Mouse (Mus musculus): Measurements from ENCODE around the gene Scn8a. TPM values are rescaled to one million over a fixed set of nuclear protein-coding genes. Genes with fewer than 3 reads are reported as not detected.

The Scn8a gene
- total RNA-seq, 2 experiments from 2014 or later: 0.50 to 0.83 TPM

DNA sequence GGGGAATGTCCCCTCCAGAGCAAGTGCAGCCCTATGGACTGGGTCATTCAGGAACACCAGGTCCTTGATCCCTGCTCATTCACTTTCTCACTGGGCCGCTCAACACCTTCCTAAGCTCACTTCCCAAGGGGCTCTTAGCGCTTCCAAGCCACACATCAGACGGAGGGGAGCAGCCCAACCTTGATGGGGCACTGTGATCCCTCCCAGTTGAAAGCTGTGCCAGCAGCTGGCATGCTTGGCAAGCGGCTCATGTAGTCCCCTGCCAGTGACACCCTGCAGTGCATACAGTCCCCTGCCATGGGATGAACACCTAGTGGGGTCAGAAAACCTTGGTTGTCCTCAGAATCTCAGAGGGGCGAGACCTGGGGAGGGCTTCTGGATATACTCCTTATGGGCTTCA lies 204.4 kb downstream of the Scn8a start:
- no peak for DNase-seq

DNA sequence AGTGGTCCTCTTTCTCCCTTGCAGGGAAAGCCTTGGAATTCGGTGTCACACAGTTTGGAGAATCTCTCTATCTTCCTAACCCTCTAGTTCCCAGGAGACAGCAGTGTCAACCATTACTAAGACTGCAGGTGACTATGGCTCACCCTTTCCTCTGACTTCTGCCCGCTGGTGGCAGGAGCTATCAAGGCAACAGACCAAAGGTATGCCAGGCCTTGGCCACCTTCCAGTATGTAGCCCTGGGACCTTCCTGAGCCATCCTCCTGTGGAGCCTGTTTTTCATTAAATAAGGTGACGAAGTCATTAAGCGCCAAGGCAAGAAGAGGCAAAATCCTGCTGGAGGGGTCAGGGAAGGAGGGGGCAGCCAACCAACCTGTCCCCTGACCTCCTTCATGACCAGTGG lies 205.5 kb downstream of the Scn8a start:
- DNase-seq: no peak

DNA sequence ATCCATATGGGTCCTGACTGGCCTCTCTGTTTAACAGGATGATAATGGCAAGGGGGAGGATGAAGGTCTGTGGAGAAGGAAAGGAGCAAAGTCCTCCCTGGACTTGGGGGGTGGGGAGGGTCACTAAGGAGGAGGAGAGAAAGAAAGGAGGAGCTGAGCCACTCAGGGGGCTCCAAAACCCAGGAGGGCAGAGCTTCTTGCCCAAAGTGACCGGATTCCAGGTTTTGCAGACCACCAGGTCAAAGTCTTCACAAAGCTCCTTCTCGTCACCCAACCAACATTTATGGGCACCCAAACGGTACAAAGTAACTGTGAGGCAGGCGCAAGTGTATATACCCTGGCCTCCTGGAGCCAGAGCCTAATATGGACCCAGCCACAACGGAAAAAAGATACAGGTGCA lies 206.0 kb downstream of the Scn8a start:
- no peak for DNase-seq

DNA sequence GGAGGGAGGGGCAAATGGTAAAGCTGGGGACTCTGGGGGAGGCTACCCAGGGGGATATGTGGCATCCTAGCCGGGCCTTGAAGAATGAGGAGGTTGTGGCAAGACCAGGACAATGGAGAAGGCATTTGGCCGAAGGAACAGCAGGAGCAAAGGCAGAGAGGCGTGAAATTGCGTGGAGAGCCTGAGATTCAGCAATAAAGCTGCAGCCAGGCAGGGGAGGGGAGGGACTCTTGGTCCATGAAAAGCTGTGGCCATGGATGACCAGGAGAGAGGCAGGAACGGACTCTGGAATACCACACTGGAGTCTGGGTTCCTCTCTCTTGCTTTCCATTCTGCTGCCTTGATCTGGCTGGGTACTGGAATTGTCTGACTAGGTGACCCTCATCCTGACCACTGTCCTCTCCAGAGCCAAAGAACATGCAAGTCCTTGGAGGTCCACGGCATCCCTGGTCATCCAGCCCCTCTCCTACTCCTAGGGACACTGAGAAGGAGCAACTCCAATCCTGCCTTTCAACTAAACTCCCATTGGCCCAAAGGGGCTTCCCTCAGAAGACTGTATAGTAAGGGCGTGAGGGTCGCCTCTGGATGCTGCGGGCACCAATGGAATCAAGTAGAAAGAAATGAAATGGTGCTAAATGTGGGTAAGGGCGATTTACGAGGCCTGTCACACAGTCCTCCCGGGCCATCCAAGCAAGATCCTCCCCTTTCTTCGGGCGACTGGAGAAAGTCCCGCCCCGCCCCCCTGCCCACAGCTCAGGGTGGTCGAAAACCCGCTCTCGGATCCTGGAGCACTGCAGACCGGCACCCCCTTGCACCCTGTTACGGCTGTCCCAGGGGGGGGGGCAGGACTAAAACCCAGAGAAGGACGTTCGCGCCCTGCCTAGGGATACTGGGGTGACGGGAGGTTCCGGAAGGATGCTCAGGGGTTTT lies 206.7 kb downstream of the Scn8a start:
- no peak for DNase-seq

DNA sequence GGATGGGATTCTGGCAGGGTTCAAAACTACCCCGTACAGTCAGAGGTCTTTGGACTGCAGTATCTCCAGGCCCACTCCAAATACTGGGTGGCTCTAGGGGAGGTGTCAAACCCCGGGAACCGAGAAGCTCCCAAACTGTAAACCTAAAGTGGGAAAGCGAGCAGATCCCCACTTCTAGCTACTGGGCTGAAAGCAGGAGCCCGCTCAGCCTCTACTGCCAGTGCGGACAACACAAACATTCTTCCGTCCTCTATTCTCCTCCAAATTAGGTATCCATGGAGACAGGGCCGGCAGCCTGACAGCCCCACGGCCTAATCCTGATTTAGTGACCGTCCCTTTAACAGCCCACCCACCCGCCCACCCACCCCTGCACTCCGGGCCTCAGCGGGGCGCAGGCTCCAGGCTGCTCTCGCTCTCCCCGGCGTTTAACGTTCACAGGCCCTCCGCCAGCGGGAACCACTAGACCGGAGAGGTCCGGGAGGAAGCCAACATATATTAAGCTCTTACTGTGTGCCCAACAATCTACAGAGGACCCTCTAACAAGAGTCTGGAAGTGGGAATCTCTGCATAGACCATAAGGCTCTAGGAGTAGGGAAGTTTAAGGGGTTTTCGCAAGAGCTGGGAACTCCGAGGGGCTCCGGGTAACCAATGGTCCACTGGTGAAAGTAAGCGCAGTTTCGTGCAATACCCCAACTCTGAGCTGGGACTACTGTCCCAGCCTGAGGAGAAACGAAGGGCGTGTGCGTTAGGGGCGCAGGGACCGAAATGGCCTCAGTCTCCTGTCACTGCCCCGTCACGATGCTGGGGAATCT lies 207.5 kb downstream of the Scn8a start:
- no peak for DNase-seq

DNA sequence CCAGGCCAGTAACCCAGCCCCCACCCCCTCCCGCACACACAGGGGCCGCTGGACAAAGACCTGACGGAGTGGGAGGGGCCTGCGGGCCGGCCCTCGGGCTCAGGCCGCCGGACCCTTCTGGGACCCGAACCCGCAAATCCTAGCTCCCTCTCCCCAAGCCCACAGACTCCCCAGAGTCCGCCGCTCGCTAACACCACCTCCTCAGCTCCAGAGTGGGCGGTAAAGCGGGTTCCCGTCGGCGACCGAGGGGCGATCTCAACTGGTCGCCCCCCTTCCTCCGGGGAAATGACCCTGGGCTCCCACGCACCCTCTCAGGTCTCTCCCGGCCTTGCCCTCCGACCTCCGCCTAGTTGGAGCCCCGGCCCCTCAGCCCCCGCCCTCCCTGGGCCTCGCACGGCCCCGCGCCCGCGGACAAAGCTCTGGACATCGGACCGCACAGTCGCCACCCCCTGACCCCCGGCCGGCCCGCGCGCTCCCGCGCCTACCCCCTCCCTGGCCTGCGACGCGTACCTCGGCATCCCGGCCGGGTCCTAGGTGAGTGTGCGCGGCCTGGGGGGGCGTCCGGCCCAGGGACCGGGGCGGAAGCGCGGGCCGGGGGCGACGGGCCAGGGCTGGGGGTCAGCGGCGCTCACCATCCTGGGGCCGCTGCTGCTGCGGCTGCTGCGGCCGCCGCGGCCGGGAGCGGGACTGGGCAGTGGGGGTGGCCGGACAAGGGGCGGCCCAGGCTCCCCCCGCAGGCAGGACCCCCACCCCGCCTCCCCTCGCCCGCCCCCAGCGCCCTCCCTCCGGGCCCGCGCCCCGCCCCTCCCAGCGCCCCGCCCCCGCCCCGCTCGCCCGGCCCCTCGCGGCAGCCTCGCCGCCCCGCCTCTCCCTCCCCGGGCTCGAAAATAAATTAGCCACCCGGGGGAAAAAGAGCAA lies 208.4 kb downstream of the Scn8a start, which contains the start of gene Fignl2:
Gene Fignl2, minus strand, starts transcription at position 755 of the 918 bp plus-strand sequence.
- DNase-seq: peak; percentile 46

DNA sequence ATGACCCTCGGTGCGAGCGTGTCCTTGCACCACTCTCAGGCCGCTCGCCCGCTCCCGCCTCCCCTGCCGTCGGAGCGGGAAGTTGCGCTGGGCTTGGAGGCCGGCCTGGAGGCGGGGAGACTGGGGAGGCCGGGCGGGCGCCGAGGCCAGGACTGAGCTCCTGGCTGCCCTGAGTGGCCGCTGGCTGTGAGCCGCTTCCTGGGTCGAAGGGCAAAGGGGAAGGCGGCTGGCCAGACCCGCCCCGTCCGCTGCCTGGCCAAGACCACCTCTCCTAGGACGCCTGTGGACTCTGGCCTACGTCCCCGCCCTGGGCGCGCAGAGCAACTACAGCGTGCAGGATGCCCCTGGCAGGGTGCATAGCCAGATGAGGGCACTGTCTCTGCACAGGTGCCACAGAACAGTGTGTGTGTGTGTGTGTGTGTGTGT lies 209.1 kb downstream of the Scn8a start:
- peak; percentile 85 for DNase-seq

DNA sequence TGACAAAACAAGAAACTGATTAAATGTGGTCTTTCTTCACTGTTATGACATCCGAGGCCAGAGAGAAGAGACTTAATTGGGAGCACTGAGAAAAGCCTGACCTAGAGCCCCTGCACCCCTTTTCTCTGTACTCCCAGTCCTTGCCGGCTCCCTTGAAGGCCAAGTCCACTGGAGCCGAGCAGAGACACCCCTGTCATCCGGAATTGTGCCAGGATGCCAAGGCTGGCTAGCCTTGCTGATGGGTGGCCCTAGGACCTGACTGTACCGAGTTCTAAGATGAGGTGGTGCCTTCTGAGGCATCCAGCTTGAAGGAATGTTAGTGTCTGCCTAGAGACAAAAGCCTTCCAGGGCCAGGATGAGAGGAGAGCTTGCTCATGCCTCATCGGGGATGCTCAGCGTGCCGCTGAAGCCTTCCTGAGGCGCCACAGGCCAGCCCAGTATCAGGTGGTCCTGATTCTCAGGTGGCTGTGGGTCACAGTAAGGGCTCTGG lies 210.4 kb downstream of the Scn8a start:
- no peak for DNase-seq

DNA sequence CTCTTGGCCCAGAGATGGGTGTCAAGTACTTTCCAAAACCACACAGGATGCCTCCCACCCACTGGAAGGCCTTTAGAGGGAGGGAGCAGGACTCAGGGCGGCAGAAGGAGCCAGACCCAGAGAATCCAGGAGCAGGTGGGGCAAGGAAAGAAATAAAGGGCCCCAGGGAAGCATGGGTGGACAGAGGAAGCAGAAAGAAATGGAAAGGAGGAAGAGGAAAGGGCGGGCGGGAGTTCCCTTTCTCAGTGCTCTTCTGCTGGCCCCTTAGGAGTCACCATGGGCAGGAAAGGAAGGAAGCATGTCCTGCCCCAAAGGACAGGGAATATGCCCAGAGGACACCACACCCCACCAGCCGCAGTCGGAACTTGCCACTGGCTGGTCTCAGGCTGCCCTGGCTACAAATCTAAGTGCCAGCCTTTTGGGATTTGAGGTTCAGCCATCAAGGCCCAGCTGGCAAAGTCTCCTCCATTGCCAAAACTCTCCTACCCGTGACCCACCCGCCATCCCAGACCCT lies 211.4 kb downstream of the Scn8a start:
- DNase-seq: no peak

DNA sequence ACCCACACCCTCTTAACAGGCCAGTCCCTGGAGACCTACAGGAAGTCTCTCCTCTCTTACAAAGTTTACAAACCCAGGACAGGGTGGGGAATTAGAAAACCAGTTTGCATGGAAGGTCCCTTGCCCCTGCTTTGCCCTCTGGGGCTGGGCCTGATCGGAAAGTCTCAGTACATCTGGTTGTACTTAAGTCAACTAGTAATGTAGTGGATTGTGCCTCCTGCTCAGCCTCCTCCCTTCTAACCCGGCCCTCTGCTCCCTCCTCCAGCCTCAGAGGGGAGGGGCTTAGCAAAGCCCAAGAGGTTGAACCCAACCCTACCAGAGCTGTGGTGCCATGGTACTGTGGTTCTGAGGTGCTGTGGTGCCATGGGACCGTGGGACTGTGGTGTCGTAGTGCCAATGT lies 212.6 kb downstream of the Scn8a start:
- no peak for DNase-seq

DNA sequence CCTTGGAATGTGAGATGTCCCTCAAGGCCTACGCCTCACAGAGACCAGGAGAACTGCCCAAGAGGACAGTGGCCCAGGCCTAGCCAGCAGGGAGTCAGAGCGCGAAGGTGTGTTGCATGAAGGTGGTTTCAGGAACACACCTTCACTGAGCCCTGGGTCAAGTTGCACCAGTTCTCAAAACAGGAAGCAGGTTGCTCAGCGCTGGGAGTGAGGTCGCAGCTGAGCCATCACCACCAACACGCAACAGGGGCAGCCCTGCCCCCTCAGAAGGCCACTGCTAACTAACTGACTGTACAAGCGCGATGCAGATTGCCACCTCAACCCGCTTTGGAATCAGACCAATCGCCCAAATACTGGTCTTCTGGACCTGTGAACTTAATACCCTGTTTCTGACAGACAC lies 214.8 kb downstream of the Scn8a start:
- DNase-seq: no peak

DNA sequence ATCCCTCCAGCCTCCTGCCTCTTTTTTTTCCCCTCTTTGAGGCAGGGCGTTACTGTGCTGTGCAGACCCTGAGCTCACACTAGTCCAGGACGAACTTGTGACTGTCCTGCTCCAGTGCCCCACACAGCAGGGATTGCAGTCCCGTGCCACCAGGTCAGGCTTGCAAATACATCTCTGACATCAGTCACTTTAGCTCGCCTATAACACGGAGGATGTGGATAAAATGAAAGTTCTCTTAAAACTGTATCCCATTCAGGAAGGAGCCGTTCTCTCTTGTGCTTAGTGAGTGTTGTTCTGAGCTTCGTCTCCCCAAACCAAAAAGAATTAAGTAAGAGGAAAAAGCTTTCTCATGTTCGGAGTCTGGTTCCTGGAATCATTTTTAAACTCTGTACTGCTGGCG lies 216.8 kb downstream of the Scn8a start:
- no peak for DNase-seq

DNA sequence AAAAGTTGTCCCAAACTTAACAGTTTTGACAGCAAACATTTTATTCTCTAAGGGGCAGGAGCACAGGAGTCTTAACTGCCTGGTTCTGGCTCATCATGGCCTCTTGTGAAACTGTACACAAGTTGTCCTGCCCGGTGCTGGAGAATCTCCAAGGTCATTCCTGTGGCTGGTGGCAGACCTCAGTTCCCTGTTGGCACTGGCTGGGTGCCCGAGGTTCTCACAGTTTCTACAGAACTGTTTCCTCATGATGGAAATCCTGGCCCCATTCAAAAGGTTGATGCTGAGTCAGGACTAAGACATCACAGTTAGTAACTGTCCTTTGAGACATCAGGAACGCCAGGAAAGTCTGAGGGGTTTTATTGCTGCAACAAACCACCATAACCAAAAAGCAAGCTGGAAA lies 217.3 kb downstream of the Scn8a start:
- peak; percentile 36 for DNase-seq

DNA sequence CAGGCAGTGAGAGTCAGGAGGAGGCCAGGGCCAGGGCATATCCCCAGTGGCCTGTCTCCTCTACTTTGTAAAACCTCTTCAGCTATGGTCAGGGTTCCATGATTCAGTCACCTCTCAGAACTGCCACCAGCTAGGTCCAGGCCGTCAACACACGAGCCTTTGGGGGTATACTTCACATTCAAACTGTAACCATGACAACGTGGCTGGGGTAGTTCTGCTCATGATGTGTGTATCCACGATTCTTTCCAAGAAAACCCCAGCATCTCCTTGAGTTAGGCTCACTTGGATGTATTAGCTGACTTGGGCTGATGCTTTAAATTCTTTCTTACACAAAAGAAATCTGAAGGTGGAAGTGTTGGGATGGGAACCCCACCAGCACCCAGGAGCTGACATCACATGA lies 218.6 kb downstream of the Scn8a start:
- no peak for DNase-seq

DNA sequence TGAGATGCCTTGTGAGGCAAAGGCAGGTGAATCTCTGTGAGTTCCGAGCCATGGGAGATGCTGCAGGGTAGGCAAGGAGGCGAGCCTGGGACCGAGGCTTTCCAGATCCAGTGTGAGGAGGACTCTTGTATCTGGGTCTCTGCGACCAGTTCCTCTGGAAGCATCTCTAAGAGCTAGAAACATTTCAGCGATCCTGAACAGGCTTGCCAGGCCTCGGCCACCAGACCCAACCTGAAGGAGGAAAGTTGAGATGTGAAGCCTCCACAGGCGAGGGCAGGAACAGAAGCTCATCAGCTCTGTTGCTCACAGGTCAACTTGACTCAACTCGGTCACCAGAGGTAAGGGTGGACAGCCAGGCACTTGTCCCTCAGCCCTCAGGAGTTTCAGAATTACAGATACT lies 221.9 kb downstream of the Scn8a start:
- DNase-seq: no peak

DNA sequence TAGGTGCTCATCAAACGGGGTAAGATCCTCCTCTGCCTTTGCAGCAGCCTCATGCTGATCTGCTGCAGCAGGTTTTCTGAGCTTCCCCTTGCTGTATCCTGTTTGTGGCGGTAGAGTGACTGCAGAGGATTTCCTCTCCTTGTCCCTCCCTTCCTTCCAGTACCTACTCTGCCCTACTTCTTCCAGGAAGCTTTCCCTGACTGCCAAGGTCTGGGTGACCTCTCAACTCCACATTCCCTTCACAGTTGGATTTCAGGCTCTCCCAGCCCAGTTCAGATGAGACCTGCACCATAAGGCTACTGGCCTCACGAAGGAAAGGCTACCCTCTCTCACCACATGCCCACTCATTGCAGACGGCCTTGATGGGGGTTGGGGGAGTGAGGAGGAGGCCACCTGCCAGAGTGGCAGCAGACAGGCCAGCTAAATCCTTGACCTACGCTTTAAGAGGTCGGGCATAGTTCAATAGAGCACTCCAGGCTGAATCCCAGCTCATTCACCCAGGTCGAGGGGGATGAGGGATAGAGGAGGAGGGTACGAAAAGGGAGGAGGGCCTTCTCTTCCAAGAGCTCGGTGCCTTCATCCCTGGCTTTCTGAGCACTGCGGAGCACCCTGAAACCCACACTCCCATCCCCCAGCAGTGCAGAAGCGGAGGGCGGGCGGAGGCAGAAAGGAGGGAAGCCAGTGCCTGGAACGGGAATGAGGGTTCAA lies 222.6 kb downstream of the Scn8a start:
- no peak for DNase-seq

DNA sequence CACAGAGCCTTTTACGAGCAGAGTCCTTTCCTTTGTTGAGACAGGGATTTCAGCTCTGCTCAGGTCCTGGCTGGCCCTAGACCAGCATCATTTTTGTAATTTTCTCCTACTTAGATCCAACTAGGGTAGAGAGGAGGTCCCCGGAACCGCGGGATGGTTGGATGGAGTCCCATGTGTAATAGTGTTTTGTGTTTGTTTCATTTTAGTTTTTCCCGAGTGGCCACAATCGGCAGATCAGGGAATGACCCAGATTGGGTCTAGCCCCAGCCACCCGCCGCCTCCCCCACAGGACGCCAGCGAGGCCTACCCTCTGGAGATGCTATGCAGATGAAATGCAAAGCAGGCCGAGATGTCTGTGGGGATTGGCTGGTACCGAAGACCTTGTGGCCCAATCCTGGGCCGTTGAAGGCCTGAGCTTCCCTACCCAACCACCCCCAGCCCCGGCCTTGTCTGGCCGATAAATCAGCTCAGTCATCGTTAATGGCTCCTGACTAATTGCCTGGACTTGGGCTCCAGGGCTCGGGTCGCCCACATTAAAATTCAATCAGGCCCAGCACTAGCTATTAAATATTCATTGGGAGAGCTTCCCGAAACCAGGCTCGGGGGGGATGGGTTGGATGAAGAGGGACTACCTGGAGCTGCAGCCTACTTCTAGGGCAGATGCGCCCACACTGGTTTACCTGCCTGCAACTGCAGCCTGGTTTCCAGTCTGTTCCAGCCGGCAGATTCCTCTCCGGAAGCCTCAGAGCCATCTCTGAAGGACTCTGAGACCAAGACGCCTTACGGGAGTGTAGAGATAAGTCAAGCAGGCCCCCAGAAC lies 223.4 kb downstream of the Scn8a start:
- no peak for DNase-seq

DNA sequence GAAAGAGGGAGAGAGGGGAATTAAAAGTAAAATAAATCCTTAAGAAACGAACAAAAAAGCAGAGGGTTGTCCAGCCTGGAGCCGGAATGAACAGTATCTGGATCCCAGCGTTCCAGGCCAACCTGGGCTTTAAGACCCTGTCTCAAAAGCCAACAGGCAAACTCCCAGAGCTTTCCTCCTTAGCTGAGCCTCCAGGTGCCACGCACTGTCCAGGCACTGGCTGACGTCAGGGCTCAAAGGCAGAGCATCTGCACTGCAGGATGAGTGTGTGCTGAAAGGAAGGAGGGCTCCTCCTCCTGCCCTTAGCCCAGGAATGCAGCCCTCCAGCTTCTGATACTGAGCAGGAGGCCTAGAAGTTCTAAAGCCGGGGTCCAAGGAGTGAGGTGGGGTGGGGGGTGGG lies 224.3 kb downstream of the Scn8a start:
- DNase-seq: no peak

DNA sequence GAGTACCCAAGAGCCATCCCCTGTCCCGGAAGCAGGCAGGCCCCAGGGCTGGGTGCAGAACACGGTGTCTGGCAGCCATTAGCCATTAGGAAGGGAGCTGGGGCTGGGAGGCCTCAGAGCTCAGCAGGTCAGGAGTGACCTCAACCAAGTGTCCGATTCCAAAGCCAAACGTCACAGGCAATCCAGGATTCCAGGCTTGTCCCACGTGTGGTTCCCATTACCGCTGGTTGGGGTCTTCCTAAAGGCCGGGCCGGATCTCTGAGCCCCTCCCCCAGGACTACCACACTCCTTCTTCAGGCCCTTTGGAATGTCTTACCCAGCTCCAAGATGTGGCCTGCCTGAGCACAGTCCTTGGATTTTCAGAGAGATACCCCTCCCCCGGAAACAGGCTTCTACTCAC lies 225.3 kb downstream of the Scn8a start:
- no peak for DNase-seq

DNA sequence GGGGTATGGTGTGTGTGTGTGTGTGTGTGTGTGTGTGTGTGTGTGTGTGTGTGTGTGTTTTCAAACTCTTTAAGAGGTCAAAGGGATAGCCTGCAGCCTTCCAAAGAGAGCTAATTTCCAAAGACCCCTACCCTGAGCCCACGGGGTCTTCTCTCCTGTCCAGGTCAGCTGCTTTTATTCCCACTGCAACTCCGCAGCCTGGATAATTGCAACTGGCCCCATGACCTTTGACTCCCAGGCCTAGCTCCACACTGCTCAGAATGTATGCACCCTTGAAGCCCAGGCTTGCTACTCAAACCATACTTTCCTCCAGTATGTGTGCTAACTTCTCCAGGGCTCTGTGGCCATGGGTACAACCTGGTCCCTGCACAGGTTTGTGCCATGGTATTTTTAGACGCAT lies 225.7 kb downstream of the Scn8a start:
- no peak for DNase-seq
